Mouse (Mus musculus): ENCODE measurements around the gene Olfr318.
"Not testable (repeated sequence)": the region's sequence is repeated elsewhere in the genome, so short reads cannot be mapped to it uniquely, and the experiment has no call there.

Gene Olfr318

GRCm38 (mm10) chr11:58723914-58724313, at the start of gene Olfr318:
TSS of gene Olfr318 (minus strand) at chr11:58724014.
- DNase-seq, result no peak

GRCm38 (mm10) chr11:58772888-58773287, 49.1 kb upstream of the Olfr318 start, which contains the start of gene Olfr315:
TSS of gene Olfr315 (plus strand) at chr11:58773188.
- no peak for DNase-seq

- DNase-seq, result no peak
Observed at GRCm38 (mm10) chr11:58752434-58752833, 28.6 kb upstream of the Olfr318 start, which contains the start of gene Olfr316. TSS of gene Olfr316 (plus strand) at chr11:58752734.

GRCm38 (mm10) chr11:58751096-58751495, 27.3 kb upstream of the Olfr318 start:
- DNase-seq, result not testable (repeated sequence)

GRCm38 (mm10) chr11:58738792-58739262, 15.0 kb upstream of the Olfr318 start, which contains the start of gene Olfr317:
TSS of gene Olfr317 (minus strand) at chr11:58739212.
- no peak for DNase-seq

- no peak for DNase-seq
Observed at GRCm38 (mm10) chr11:58733372-58733771, 9.6 kb upstream of the Olfr318 start.

GRCm38 (mm10) chr11:58727896-58728650, 4.3 kb upstream of the Olfr318 start:
- DNase-seq, result not testable (repeated sequence)

- DNase-seq, result no peak
Observed at GRCm38 (mm10) chr11:58719701-58720100, 4.1 kb downstream of the Olfr318 start.

- DNase-seq, result not testable (repeated sequence)
Observed at GRCm38 (mm10) chr11:58717723-58718122, 6.1 kb downstream of the Olfr318 start.

- no peak for DNase-seq
Observed at GRCm38 (mm10) chr11:58709086-58709485, 14.7 kb downstream of the Olfr318 start.

GRCm38 (mm10) chr11:58698862-58699261, 25.0 kb downstream of the Olfr318 start, which contains the start of gene Olfr319:
TSS of gene Olfr319 (plus strand) at chr11:58699162.
- DNase-seq, result no peak

GRCm38 (mm10) chr11:58680799-58681198, 43.0 kb downstream of the Olfr318 start, which contains the start of gene Olfr320:
TSS of gene Olfr320 (plus strand) at chr11:58681099.
- DNase-seq, result no peak

GRCm38 (mm10) chr11:58671825-58672224, 52.0 kb downstream of the Olfr318 start:
- no peak for DNase-seq

GRCm38 (mm10) chr11:58669252-58669651, 54.6 kb downstream of the Olfr318 start:
- DNase-seq, result no peak

Data from cerebellum, adult 9-11 months (tissue).